Mouse (Mus musculus) ovary, adult 18-20 months (tissue): ENCODE data around the gene Atg2a.

Source experiments
- DNase-seq: peaks from one replicate; pipeline ENCODE4 v3.0.0; 2022; ENCODE audit warnings: low spot score, mixed read lengths

The Atg2a gene

GRCm38 (mm10) chr19:6247526-6248300, 6.2 kb downstream of the Atg2a start:
- no peak for DNase-seq

- DNase-seq, result no peak
These were observed 11.6 kb downstream of the Atg2a start for GRCm38 (mm10) chr19:6253021-6253420.

GRCm38 (mm10) chr19:6260428-6260827, 19.0 kb downstream of the Atg2a start:
- no peak for DNase-seq

- DNase-seq, result no peak
These were observed 19.5 kb downstream of the Atg2a start for GRCm38 (mm10) chr19:6260946-6261345.

- no peak for DNase-seq
These were observed 19.9 kb downstream of the Atg2a start for GRCm38 (mm10) chr19:6261379-6261778.

GRCm38 (mm10) chr19:6262222-6262621, 20.8 kb downstream of the Atg2a start:
- DNase-seq, result no peak

GRCm38 (mm10) chr19:6262839-6263433, 21.5 kb downstream of the Atg2a start:
- DNase-seq, result no peak

GRCm38 (mm10) chr19:6264200-6264599, 22.7 kb downstream of the Atg2a start:
- no peak for DNase-seq

- no peak for DNase-seq
These were observed 23.5 kb downstream of the Atg2a start for GRCm38 (mm10) chr19:6264945-6265344.

GRCm38 (mm10) chr19:6265727-6266182, 24.3 kb downstream of the Atg2a start:
- no peak for DNase-seq

- DNase-seq, result no peak
These were observed 26.1 kb downstream of the Atg2a start for GRCm38 (mm10) chr19:6267306-6268169.

GRCm38 (mm10) chr19:6268170-6268528, 26.7 kb downstream of the Atg2a start:
- peak; percentile 67 for DNase-seq

GRCm38 (mm10) chr19:6268670-6269132, 27.2 kb downstream of the Atg2a start:
- DNase-seq, result no peak

- no peak for DNase-seq
These were observed 28.5 kb downstream of the Atg2a start for GRCm38 (mm10) chr19:6269798-6270475.

- no peak for DNase-seq
These were observed 29.2 kb downstream of the Atg2a start for GRCm38 (mm10) chr19:6270661-6271060.

GRCm38 (mm10) chr19:6271206-6271605, 29.7 kb downstream of the Atg2a start:
- no peak for DNase-seq

GRCm38 (mm10) chr19:6272053-6272452, 30.6 kb downstream of the Atg2a start:
- DNase-seq, result no peak

GRCm38 (mm10) chr19:6272738-6273137, 31.3 kb downstream of the Atg2a start:
- no peak for DNase-seq

GRCm38 (mm10) chr19:6273592-6273991, 32.1 kb downstream of the Atg2a start:
- no peak for DNase-seq

- no peak for DNase-seq
These were observed 32.6 kb downstream of the Atg2a start for GRCm38 (mm10) chr19:6273998-6274608.

GRCm38 (mm10) chr19:6275740-6276389, 34.4 kb downstream of the Atg2a start:
- no peak for DNase-seq
